Comparison of ENCODE assay signal across 21 mouse cellular contexts in the genomic region with DNA sequence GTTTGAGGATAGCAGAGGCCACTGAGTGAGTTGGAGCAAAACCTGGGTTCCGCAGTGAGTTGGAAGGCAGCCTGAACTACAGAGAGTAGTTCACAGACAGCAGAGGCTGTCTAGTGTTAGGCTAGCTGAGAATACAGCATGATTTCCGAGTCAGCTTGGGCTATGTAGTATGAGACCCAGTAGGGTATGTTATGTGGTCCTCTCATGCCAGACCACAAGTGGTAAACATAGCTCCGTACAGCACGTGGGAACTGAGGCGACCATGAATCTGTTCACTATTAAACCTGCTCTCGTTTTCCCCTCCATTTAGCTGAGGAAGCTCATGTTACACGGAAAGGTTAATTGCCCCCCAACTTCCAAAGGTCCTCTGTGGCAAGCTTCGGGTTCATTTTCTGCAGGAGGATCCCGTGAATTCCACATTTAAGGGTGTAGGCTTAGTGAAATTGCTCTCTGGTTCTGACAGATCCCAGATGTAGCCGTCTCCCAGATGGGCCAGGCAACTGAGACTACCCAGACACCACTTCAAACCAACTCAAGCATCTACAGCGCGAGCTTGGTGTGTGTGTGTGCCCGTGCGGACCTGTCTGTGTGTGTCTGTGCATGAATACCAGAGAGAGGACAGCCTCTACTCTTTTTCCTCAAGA.
A peak's percentile ranks its signal among the peaks of the same experiment; 100 is the strongest.
DNase-seq lines count a peak whose midpoint lies in the region; ATAC-seq lines count a peak whose summit lies in the region.
"Had no signal": no experiment of that assay in that cellular context is flagged by ENCODE, and none has a peak within 500 bp of the region (broad histone marks: within the 10 kb centered on the region; RNA-seq: fewer than 3 reads in every experiment).

No protein-coding gene starts in this region.

- H3K9me3 ChIP-seq in heart, embryonic 10.5 days = no peaks in the 10 kb centered on the region
- no peaks in the 10 kb centered on the region for H3K9me3 ChIP-seq in embryonic facial prominence, embryonic 14.5 days (ENCODE audit: control insufficient read depth, low read length)
- H3K9me3 ChIP-seq in limb, embryonic 12.5 days = no peaks in the 10 kb centered on the region
- H3K9me3 ChIP-seq: forebrain, embryonic 10.5 days; hindbrain, embryonic 13.5 days; liver, embryonic 13.5 days; lung, embryonic 15.5 days; midbrain, embryonic 13.5 days had no signal

- peaks cover 57% of the 10 kb centered on the region for H3K4me1 ChIP-seq in heart, embryonic 10.5 days
- peaks cover 35% of the 10 kb centered on the region for H3K4me1 ChIP-seq in embryonic facial prominence, embryonic 14.5 days (ENCODE audit: control insufficient read depth, insufficient read depth, low read length)
- H3K4me1 ChIP-seq in limb, embryonic 12.5 days (replicated peaks) = peaks cover 58% of the 10 kb centered on the region

- H3K36me3 ChIP-seq in heart, embryonic 10.5 days = no peaks in the 10 kb centered on the region
- no peaks in the 10 kb centered on the region for H3K36me3 ChIP-seq in embryonic facial prominence, embryonic 14.5 days (ENCODE audit: control insufficient read depth, insufficient read depth, low read length)
- no peaks in the 10 kb centered on the region; the same call in 1 of the 2 replicates for H3K36me3 ChIP-seq in limb, embryonic 12.5 days
- H3K36me3 ChIP-seq: forebrain, embryonic 10.5 days; hindbrain, embryonic 13.5 days; liver, embryonic 13.5 days; lung, embryonic 15.5 days; midbrain, embryonic 13.5 days had no signal

- no peak overlapping the region for H3K4me3 ChIP-seq in heart, embryonic 10.5 days
- no peak overlapping the region for H3K4me3 ChIP-seq in embryonic facial prominence, embryonic 14.5 days (ENCODE audit: low read depth, low read length)
- H3K4me3 ChIP-seq in limb, embryonic 12.5 days (replicated peaks) = no peak overlapping the region
- H3K4me3 ChIP-seq: forebrain, embryonic 10.5 days; hindbrain, embryonic 13.5 days; liver, embryonic 13.5 days; lung, embryonic 15.5 days; midbrain, embryonic 13.5 days had no signal

- H3K4me2 ChIP-seq in embryonic facial prominence, embryonic 14.5 days (ENCODE audit: low read depth, low read length) = no peak overlapping the region
- H3K4me2 ChIP-seq in limb, embryonic 12.5 days = peak overlapping the region; percentile 19
- H3K4me2 ChIP-seq: hindbrain, embryonic 13.5 days; liver, embryonic 13.5 days; lung, embryonic 15.5 days; midbrain, embryonic 13.5 days had no signal

- H3K9ac ChIP-seq in embryonic facial prominence, embryonic 14.5 days (ENCODE audit: low read depth, low read length) = no peak overlapping the region
- H3K9ac ChIP-seq in limb, embryonic 12.5 days (replicated peaks) = no peak overlapping the region
- H3K9ac ChIP-seq: hindbrain, embryonic 13.5 days; liver, embryonic 13.5 days; lung, embryonic 15.5 days; midbrain, embryonic 13.5 days had no signal

- WGBS in heart, embryonic 10.5 days = 51% methylated on average over 14 of the region's 14 CpGs
- WGBS in embryonic facial prominence, embryonic 14.5 days = 31% methylated on average over 14 of the region's 14 CpGs
- WGBS in limb, embryonic 12.5 days = 14% methylated on average over 14 of the region's 14 CpGs

- DNase-seq in heart, embryonic 10.5 days (ENCODE audit: low spot score) = no peak
- DNase-seq in heart, adult 8-10 months (ENCODE audit: low spot score) = no peak
- DNase-seq in MN1 (ENCODE audit: low spot score) = peak; percentile 68
- DNase-seq in embryonic facial prominence, embryonic 14.5 days (ENCODE audit: low spot score) = peak; percentile 71
- DNase-seq in cerebellum, adult 8-10 months = no peak
- DNase-seq in urinary bladder, postnatal 25 days (ENCODE audit: low spot score) = no peak
- no peak for DNase-seq in right cerebral cortex, adult 2 months (ENCODE audit: low spot score in 2 of 2)
- DNase-seq: B cell, adult 2 months; cerebellum, adult 9-11 months; kidney, adult 2 months; kidney, postnatal 36 days; liver, embryonic 13.5 days; thymus, adult 2 months had no signal

- peaks cover 3% of the 10 kb centered on the region for H3K27me3 ChIP-seq in heart, embryonic 10.5 days (ENCODE audit: insufficient read depth, poor library complexity, severe bottlenecking)
- H3K27me3 ChIP-seq in embryonic facial prominence, embryonic 14.5 days (replicated peaks; ENCODE audit: control insufficient read depth, insufficient read depth, low read length) = no peaks in the 10 kb centered on the region
- peaks cover 14% of the 10 kb centered on the region; the same call in 1 of the 2 replicates for H3K27me3 ChIP-seq in limb, embryonic 12.5 days
- H3K27me3 ChIP-seq: liver, embryonic 13.5 days; lung, embryonic 15.5 days; Patski had no signal

- ATAC-seq in embryonic facial prominence, embryonic 14.5 days (ENCODE audit: low read depth) = peak; percentile 75
- peak; percentile 64; the same call in 1 of the 2 replicates for ATAC-seq in limb, embryonic 12.5 days (ENCODE audit: insufficient number of reproducible peaks, insufficient read depth, low FRiP score, low TSS enrichment, low read depth)
- ATAC-seq: activated CD4-positive, CD25-positive, alpha-beta regulatory T cell, adult 4 months; midbrain, embryonic 13.5 days; Patski had no signal

- H3K27ac ChIP-seq in heart, embryonic 10.5 days = 0 out of 2 replicates have a peak overlapping the region, but pooled peaks have one; percentile 13
- H3K27ac ChIP-seq in embryonic facial prominence, embryonic 14.5 days (replicated peaks; ENCODE audit: low read depth, low read length) = peak overlapping the region; percentile 57
- peak overlapping the region; percentile 69 for H3K27ac ChIP-seq in limb, embryonic 12.5 days
- H3K27ac ChIP-seq: forebrain, embryonic 10.5 days; hindbrain, embryonic 13.5 days; liver, embryonic 13.5 days; lung, embryonic 15.5 days; macrophage; midbrain, embryonic 13.5 days had no signal

Comparison
In these comparisons a context has a peak if more than half of its experiments do, and no peak if none do; other contexts are left out.
1. DNase-seq: peak in MN1 (single experiment) and embryonic facial prominence, embryonic 14.5 days (single experiment); none in heart, embryonic 10.5 days (single experiment), heart, adult 8-10 months (single experiment), cerebellum, adult 8-10 months (single experiment), urinary bladder, postnatal 25 days (single experiment) and right cerebral cortex, adult 2 months (0 of 2).
2. H3K27ac ChIP-seq: peak in every context shown above with its lines; median percentile 69 in limb, embryonic 12.5 days; 57 in embryonic facial prominence, embryonic 14.5 days; 13 in heart, embryonic 10.5 days.